10 mouse cellular contexts compared by ENCODE assay signal in the genomic region with DNA sequence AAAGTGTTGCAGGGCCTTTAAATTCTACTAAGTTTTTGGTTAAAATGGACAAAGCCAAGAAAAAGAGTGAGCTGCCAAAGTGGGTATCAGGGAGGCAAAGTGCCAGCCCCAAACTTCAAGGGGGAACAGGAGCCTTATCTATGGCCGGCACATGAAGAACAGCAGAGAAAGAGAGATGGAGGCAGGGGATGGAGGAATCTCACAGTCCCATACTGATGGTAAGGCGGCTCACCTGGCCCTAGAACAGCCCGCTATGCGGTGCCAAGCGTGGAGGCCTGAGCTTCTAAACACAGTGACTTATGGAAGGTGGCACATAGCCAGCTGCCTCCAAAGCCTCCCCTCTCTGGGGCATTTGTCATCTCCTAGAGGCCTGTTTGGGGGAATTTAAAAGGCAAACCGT.
DNase-seq lines count a peak whose midpoint lies in the region; ATAC-seq lines count a peak whose summit lies in the region.
"Had no signal": no experiment of that assay in that cellular context is flagged by ENCODE, and none has a peak within 500 bp of the region (broad histone marks: within the 10 kb centered on the region; RNA-seq: fewer than 3 reads in every experiment).

No protein-coding gene starts in this region.

- no peak for DNase-seq in limb, embryonic 10.5 days (ENCODE audit: low spot score)
- peak; percentile 20 for DNase-seq in NIH3T3 (ENCODE audit: low read depth)
- DNase-seq in yolk sac, embryonic 10.5 days (ENCODE audit: low spot score) = no peak
- DNase-seq in urinary bladder, postnatal 10 days (ENCODE audit: low spot score) = no peak

- H3K4me2 ChIP-seq in limb, embryonic 13.5 days (replicated peaks) = no peak overlapping the region
- no peak overlapping the region for H3K4me2 ChIP-seq in embryonic facial prominence, embryonic 15.5 days (replicated peaks)

- peaks cover 64% of the 10 kb centered on the region for H3K4me1 ChIP-seq in limb, embryonic 13.5 days
- H3K4me1 ChIP-seq in limb, embryonic 10.5 days = peaks cover 47% of the 10 kb centered on the region
- peaks cover 49% of the 10 kb centered on the region for H3K4me1 ChIP-seq in embryonic facial prominence, embryonic 15.5 days

- WGBS in limb, embryonic 13.5 days = 79% methylated on average over 6 of the region's 6 CpGs
- WGBS in limb, embryonic 10.5 days = 95% methylated on average over 6 of the region's 6 CpGs
- 75% methylated on average over 6 of the region's 6 CpGs for WGBS in embryonic facial prominence, embryonic 15.5 days

- H3K27ac ChIP-seq in limb, embryonic 13.5 days = 0 out of 2 replicates have a peak overlapping the region, but pooled peaks have one; percentile 33
- H3K27ac ChIP-seq in limb, embryonic 10.5 days = no peak overlapping the region
- 0 out of 2 replicates have a peak overlapping the region, but pooled peaks have one; percentile 29 for H3K27ac ChIP-seq in embryonic facial prominence, embryonic 15.5 days (replicated peaks)
- H3K27ac ChIP-seq: kidney, postnatal 0 days; limb, embryonic 12.5 days had no signal

- no peak overlapping the region for H3K9ac ChIP-seq in limb, embryonic 13.5 days
- no peak overlapping the region for H3K9ac ChIP-seq in embryonic facial prominence, embryonic 15.5 days
- H3K9ac ChIP-seq: limb, embryonic 12.5 days had no signal

- H3K27me3 ChIP-seq in limb, embryonic 13.5 days = no peaks in the 10 kb centered on the region
- H3K27me3 ChIP-seq in limb, embryonic 10.5 days (ENCODE audit: low read depth, poor library complexity, severe bottlenecking) = no peaks in the 10 kb centered on the region
- no peaks in the 10 kb centered on the region for H3K27me3 ChIP-seq in embryonic facial prominence, embryonic 15.5 days
- H3K27me3 ChIP-seq: limb, embryonic 12.5 days; megakaryocyte, embryonic 14.5 days had no signal

- no peaks in the 10 kb centered on the region for H3K9me3 ChIP-seq in limb, embryonic 13.5 days
- H3K9me3 ChIP-seq in limb, embryonic 10.5 days (replicated peaks) = no peaks in the 10 kb centered on the region
- no peaks in the 10 kb centered on the region for H3K9me3 ChIP-seq in embryonic facial prominence, embryonic 15.5 days (replicated peaks)
- H3K9me3 ChIP-seq: limb, embryonic 12.5 days; megakaryocyte, embryonic 14.5 days had no signal

- no peaks in the 10 kb centered on the region for H3K36me3 ChIP-seq in limb, embryonic 13.5 days
- no peaks in the 10 kb centered on the region for H3K36me3 ChIP-seq in limb, embryonic 10.5 days
- H3K36me3 ChIP-seq in embryonic facial prominence, embryonic 15.5 days = no peaks in the 10 kb centered on the region
- H3K36me3 ChIP-seq: limb, embryonic 12.5 days had no signal

- no peak for ATAC-seq in limb, embryonic 13.5 days (ENCODE audit: low FRiP score, low read depth)
- no peak for ATAC-seq in embryonic facial prominence, embryonic 15.5 days (ENCODE audit: insufficient number of reproducible peaks, low FRiP score, low TSS enrichment, low read depth)
- ATAC-seq in megakaryocyte progenitor cell, adult 5-6 weeks (replicated peaks; ENCODE audit: poor library complexity) = peak; percentile 67

- H3K4me3 ChIP-seq in limb, embryonic 13.5 days = no peak overlapping the region
- H3K4me3 ChIP-seq in limb, embryonic 10.5 days = no peak overlapping the region
- H3K4me3 ChIP-seq in embryonic facial prominence, embryonic 15.5 days (replicated peaks) = no peak overlapping the region
- H3K4me3 ChIP-seq: limb, embryonic 12.5 days; megakaryocyte, embryonic 14.5 days had no signal
